Mouse (Mus musculus) liver, postnatal 0 days (tissue): ENCODE data around the gene Samd14.
A peak's percentile ranks its signal among the peaks of the same experiment; 100 is the strongest.

Experiments used
- CTCF ChIP-seq: sonication (generic); IDR thresholded peaks from 2 replicates; pipeline ENCODE4 v1.5.1; 2016; ENCODE audit warnings: antibody characterized with exemption, low read depth
- EP300 ChIP-seq: IDR thresholded peaks from 2 replicates; pipeline ENCODE4 v1.6.1; 2016; ENCODE audit warnings: antibody characterized with exemption, low read depth, mild to moderate bottlenecking

- no peak for TF ChIP-seq CTCF
- 0 out of 2 replicates have a peak, but pooled peaks have one; percentile 13 for TF ChIP-seq EP300
Measured at GRCm38 (mm10) chr11:94998041-94998531, 11.6 kb upstream of the Samd14 start.
